ENCODE assay signal across 11 mouse cellular contexts in genomic region chr1:89922883-89923641, GRCm38 (mm10). TPM values are rescaled to one million over a fixed set of nuclear protein-coding genes. Genes with fewer than 3 reads are reported as not detected.
DNase-seq lines count a peak whose midpoint lies in the region; ATAC-seq and TF ChIP-seq lines count a peak whose summit lies in the region.
"Had no signal": no experiment of that assay in that cellular context is flagged by ENCODE, and none has a peak within 500 bp of the region (broad histone marks: within the 10 kb centered on the region; RNA-seq: fewer than 3 reads in every experiment).

No protein-coding gene starts in this region.

- H3K36me3 ChIP-seq in lung, embryonic 14.5 days (ENCODE audit: insufficient read depth): no peaks in the 10 kb centered on the region
- H3K36me3 ChIP-seq in forebrain, embryonic 13.5 days (ENCODE audit: poor library complexity, severe bottlenecking): no peaks in the 10 kb centered on the region
- no peaks in the 10 kb centered on the region for H3K36me3 ChIP-seq in liver, embryonic 13.5 days
- no peaks in the 10 kb centered on the region for H3K36me3 ChIP-seq in stomach, embryonic 14.5 days (ENCODE audit: control insufficient read depth, insufficient read depth, low read length)

- no peaks in the 10 kb centered on the region for H3K9me3 ChIP-seq in lung, embryonic 14.5 days (ENCODE audit: low read depth, low read length)
- no peaks in the 10 kb centered on the region for H3K9me3 ChIP-seq in forebrain, embryonic 13.5 days (replicated peaks)
- H3K9me3 ChIP-seq in liver, embryonic 13.5 days (replicated peaks): no peaks in the 10 kb centered on the region
- H3K9me3 ChIP-seq in stomach, embryonic 14.5 days (ENCODE audit: control insufficient read depth, low read depth, low read length): no peaks in the 10 kb centered on the region

- WGBS in lung, embryonic 14.5 days: 2% methylated on average over 40 of the region's 41 CpGs
- under 1% methylated on average over 39 of the region's 41 CpGs for WGBS in forebrain, embryonic 13.5 days
- WGBS in liver, embryonic 13.5 days (ENCODE audit: insufficient replicate concordance): 3% methylated on average over 36 of the region's 41 CpGs
- under 1% methylated on average over 39 of the region's 41 CpGs for WGBS in stomach, embryonic 14.5 days

- 0 out of 2 replicates have a peak, but pooled peaks have one; percentile 5 for TF ChIP-seq CTCF in lung, embryonic 14.5 days (IDR thresholded peaks at IDR 0.05; ENCODE audit: low read depth)

- no peak overlapping the region for H3K9ac ChIP-seq in lung, embryonic 14.5 days
- H3K9ac ChIP-seq in forebrain, embryonic 13.5 days: no peak overlapping the region
- H3K9ac ChIP-seq in liver, embryonic 13.5 days: no peak overlapping the region
- H3K9ac ChIP-seq in stomach, embryonic 14.5 days (replicated peaks; ENCODE audit: low read depth, low read length): no peak overlapping the region
- H3K9ac ChIP-seq: liver, embryonic 14.5 days had no signal

- no peak overlapping the region for H3K27ac ChIP-seq in lung, embryonic 14.5 days (ENCODE audit: low read depth)
- H3K27ac ChIP-seq in forebrain, embryonic 13.5 days: no peak overlapping the region
- H3K27ac ChIP-seq in liver, embryonic 13.5 days: no peak overlapping the region
- no peak overlapping the region for H3K27ac ChIP-seq in stomach, embryonic 14.5 days (ENCODE audit: low read length)
- H3K27ac ChIP-seq: liver, embryonic 14.5 days had no signal

- no peaks in the 10 kb centered on the region for H3K4me1 ChIP-seq in lung, embryonic 14.5 days (ENCODE audit: insufficient read depth)
- H3K4me1 ChIP-seq in forebrain, embryonic 13.5 days: peaks cover 41% of the 10 kb centered on the region
- peaks cover 10% of the 10 kb centered on the region; the same call in 1 of the 2 replicates for H3K4me1 ChIP-seq in liver, embryonic 13.5 days (replicated peaks)
- H3K4me1 ChIP-seq in stomach, embryonic 14.5 days (ENCODE audit: control insufficient read depth, insufficient read depth, low read length): peaks cover 13% of the 10 kb centered on the region; the same call in 1 of the 2 replicates

- no peak for DNase-seq in lung, embryonic 14.5 days
- DNase-seq in lung, adult 18-20 months: no peak
- no peak for DNase-seq in liver, embryonic 13.5 days
- DNase-seq in Muller cell, postnatal 12 days (ENCODE audit: inconsistent ontology term): no peak
- no peak for DNase-seq in spleen, postnatal 10 days (ENCODE audit: low spot score in 2 of 2)
- DNase-seq: cerebellum, adult 2 months had no signal

- peak; percentile 30; the same call in 1 of the 2 replicates for ATAC-seq in lung, embryonic 14.5 days (ENCODE audit: insufficient read depth)
- no peak for ATAC-seq in forebrain, embryonic 13.5 days
- no peak for ATAC-seq in liver, embryonic 13.5 days (ENCODE audit: low read depth)
- no peak for ATAC-seq in stomach, embryonic 14.5 days (ENCODE audit: insufficient number of reproducible peaks, insufficient read depth, low FRiP score, low read depth)
- ATAC-seq in erythroid progenitor cell, adult 5-6 weeks (replicated peaks; ENCODE audit: low FRiP score, poor library complexity, severe bottlenecking): no peak
- ATAC-seq: Patski had no signal

- peak overlapping the region; percentile 18 for H3K4me3 ChIP-seq in lung, embryonic 14.5 days (ENCODE audit: low read depth, low read length)
- H3K4me3 ChIP-seq in forebrain, embryonic 13.5 days: 0 out of 2 replicates have a peak overlapping the region, but pooled peaks have one; percentile 12
- no peak overlapping the region for H3K4me3 ChIP-seq in liver, embryonic 13.5 days (replicated peaks)
- 0 out of 2 replicates have a peak overlapping the region, but pooled peaks have one; percentile 5 for H3K4me3 ChIP-seq in stomach, embryonic 14.5 days (ENCODE audit: low read depth, low read length)

- H3K27me3 ChIP-seq in lung, embryonic 14.5 days (ENCODE audit: insufficient read depth, low read length): peaks cover 89% of the 10 kb centered on the region
- peaks cover 100% of the 10 kb centered on the region for H3K27me3 ChIP-seq in forebrain, embryonic 13.5 days
- peaks cover 85% of the 10 kb centered on the region for H3K27me3 ChIP-seq in liver, embryonic 13.5 days
- H3K27me3 ChIP-seq in stomach, embryonic 14.5 days (ENCODE audit: control insufficient read depth, insufficient read depth, low read length): peaks cover 77% of the 10 kb centered on the region

- peak overlapping the region; percentile 53 for H3K4me2 ChIP-seq in lung, embryonic 14.5 days
- H3K4me2 ChIP-seq in forebrain, embryonic 13.5 days: peak overlapping the region; percentile 24
- H3K4me2 ChIP-seq in liver, embryonic 13.5 days: peak overlapping the region; percentile 38
- H3K4me2 ChIP-seq in stomach, embryonic 14.5 days (replicated peaks; ENCODE audit: low read depth, low read length): 0 out of 2 replicates have a peak overlapping the region, but pooled peaks have one; percentile 13

RNA-seq across cellular contexts. Expression of gene Gbx2, which starts 7.9 kb away (rescaled TPM):
- polyA plus RNA-seq in lung, embryonic 14.5 days (2014; fragmentation: Nextera tagmentation; extraction: Ambion mirVana): 0.11 and 0.17 TPM in 2 replicates
- polyA plus RNA-seq in forebrain, embryonic 13.5 days (2015; fragmentation: Nextera tagmentation; extraction: Ambion mirVana): 18.7 and 29.4 TPM in 2 replicates
- 1.1 and 1.5 TPM in 2 replicates for polyA plus RNA-seq in liver, embryonic 13.5 days (2015; fragmentation: Nextera tagmentation; extraction: Ambion mirVana)
- 0.35 TPM in 1 of 2 replicates, not detected in the other for polyA plus RNA-seq in stomach, embryonic 14.5 days (2014; fragmentation: Nextera tagmentation; extraction: Ambion mirVana)
- total RNA-seq in erythroid progenitor cell, adult 5-6 weeks (2015; ENCODE audit: low replicate concordance): not detected in 2 replicates
- total RNA-seq in erythroid progenitor cell, adult 5-6 weeks (2017; ENCODE audit: low replicate concordance): not detected in 2 replicates
